Mouse (Mus musculus) liver, adult 2 months (tissue): Measurements from ENCODE around the gene Ripply3.

Source experiments
- CTCF ChIP-seq: fragments of 200-500 bp; IDR thresholded peaks from 2 replicates; pipeline ENCODE4 v1.5.1; 2011; ENCODE audit warnings: low read depth, low read length, control low read depth
- POLR2A ChIP-seq: fragments of 200-500 bp; IDR thresholded peaks from 2 replicates; pipeline ENCODE4 v1.6.1; 2011; ENCODE audit warnings: low read length, control low read depth; ENCODE audit not compliant: insufficient read depth; ENCODE audit errors: extremely low read depth

GRCm38 (mm10) chr16:94331886-94332252 is 3.6 kb downstream of the Ripply3 start:
- TF ChIP-seq POLR2A (no peak), CTCF (peak; percentile 91)
